ENCODE assay signal across 17 mouse cellular contexts in the genomic region with DNA sequence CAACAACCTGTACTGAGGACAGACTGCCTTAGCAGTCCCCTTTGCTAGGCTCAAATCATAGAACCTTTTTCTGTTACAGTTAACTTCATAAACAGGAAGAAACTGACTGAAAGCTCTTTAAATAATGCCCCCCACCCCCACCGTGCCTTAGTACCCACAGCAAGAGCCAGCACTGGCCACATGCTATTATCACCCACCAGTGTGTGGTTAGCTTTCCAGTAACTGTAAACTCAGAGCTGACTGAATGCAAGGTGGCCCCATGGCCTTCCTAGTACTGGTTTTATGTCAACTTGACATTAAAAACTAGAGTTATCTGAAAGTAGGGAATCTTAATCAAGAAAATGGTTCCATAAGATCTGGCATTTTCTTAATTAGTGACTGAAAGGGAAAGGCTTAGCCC.
"Had no signal": no experiment of that assay in that cellular context is flagged by ENCODE, and none has a peak within 500 bp of the region (broad histone marks: within the 10 kb centered on the region; RNA-seq: fewer than 3 reads in every experiment).

No protein-coding gene starts in this region.

- H3K9ac ChIP-seq: liver, embryonic 14.5 days; lung, embryonic 14.5 days; midbrain, embryonic 13.5 days; midbrain, embryonic 15.5 days; neural tube, embryonic 13.5 days; neural tube, embryonic 15.5 days had no signal

- DNase-seq: lung, adult 18-20 months; lung, embryonic 14.5 days; lung, postnatal 10 days; lung, postnatal 4 days; right cerebral cortex, postnatal 25 days; right cerebral cortex, postnatal 4 days; spleen, adult 18-20 months; thymus, adult 18-20 months; thymus, postnatal 14 days; thymus, postnatal 36 days had no signal

- H3K4me2 ChIP-seq: lung, embryonic 14.5 days; midbrain, embryonic 11.5 days; midbrain, embryonic 13.5 days; midbrain, embryonic 15.5 days; neural tube, embryonic 13.5 days; neural tube, embryonic 15.5 days had no signal

- H3K27ac ChIP-seq: liver, embryonic 14.5 days; midbrain, embryonic 13.5 days; midbrain, embryonic 15.5 days; neural tube, embryonic 13.5 days; neural tube, embryonic 15.5 days had no signal

- H3K27me3 ChIP-seq: midbrain, embryonic 13.5 days; midbrain, embryonic 15.5 days; neural tube, embryonic 13.5 days; neural tube, embryonic 15.5 days had no signal

- H3K9me3 ChIP-seq: midbrain, embryonic 13.5 days; midbrain, embryonic 15.5 days; neural tube, embryonic 13.5 days; neural tube, embryonic 15.5 days had no signal

- H3K4me3 ChIP-seq: midbrain, embryonic 13.5 days; midbrain, embryonic 15.5 days; myocyte; neural tube, embryonic 13.5 days; neural tube, embryonic 15.5 days had no signal

- H3K4me1 ChIP-seq: midbrain, embryonic 13.5 days; midbrain, embryonic 15.5 days; neural tube, embryonic 13.5 days; neural tube, embryonic 15.5 days had no signal

- ATAC-seq: midbrain, embryonic 13.5 days; midbrain, embryonic 15.5 days had no signal

- H3K36me3 ChIP-seq: midbrain, embryonic 15.5 days had no signal
